Mouse (Mus musculus): ENCODE data around the gene Birc3. TPM values are rescaled to one million over a fixed set of nuclear protein-coding genes. Genes with fewer than 3 reads are reported as not detected.

Birc3 gene
- polyA plus RNA-seq, 1 experiment from 2014 or later: 3.8 TPM

Other genes starting within 250 kb of the Birc3 start
- gene Mmp20, start 245.0 kb downstream of the Birc3 start, polyA plus RNA-seq (2015; fragmentation: Nextera tagmentation; extraction: Ambion mirVana): not detected in 2 replicates
- gene Mmp7, start 181.1 kb downstream of the Birc3 start, polyA plus RNA-seq (2015; fragmentation: Nextera tagmentation; extraction: Ambion mirVana): not detected in 2 replicates
- gene Tmem123, start 109.1 kb downstream of the Birc3 start, polyA plus RNA-seq (2015; fragmentation: Nextera tagmentation; extraction: Ambion mirVana): 84.2 and 90.9 TPM in 2 replicates
- gene Birc2, start 36.1 kb downstream of the Birc3 start, polyA plus RNA-seq (2015; fragmentation: Nextera tagmentation; extraction: Ambion mirVana): 21.6 and 22.7 TPM in 2 replicates
- gene Yap1, start 131.4 kb upstream of the Birc3 start, polyA plus RNA-seq (2015; fragmentation: Nextera tagmentation; extraction: Ambion mirVana): 24.2 and 24.5 TPM in 2 replicates
- 5.8 and 6.7 TPM in 2 replicates for gene Cfap300, start 169.6 kb upstream of the Birc3 start, polyA plus RNA-seq (2015; fragmentation: Nextera tagmentation; extraction: Ambion mirVana)

All from heart, embryonic 13.5 days (tissue).